Mouse (Mus musculus) heart, postnatal 0 days (tissue): ENCODE data around the gene Bcar3.

Source experiments
- CTCF ChIP-seq: IDR thresholded peaks from 2 replicates; pipeline ENCODE4 v1.5.1; 2016; ENCODE audit warnings: antibody characterized with exemption, control low read depth, low read depth
- EP300 ChIP-seq: IDR thresholded peaks from 2 replicates; pipeline ENCODE4 v1.6.1; 2016; ENCODE audit warnings: antibody characterized with exemption, low read depth

GRCm38 (mm10) chr3:122401011-122401410 lies 107.1 kb downstream of the Bcar3 start:
- TF ChIP-seq CTCF (no peak), EP300 (no peak)
